Mouse (Mus musculus) olfactory bulb, adult 2 months (tissue): Measurements from ENCODE around the gene Myl12a.

Experiments used
- CTCF ChIP-seq: fragments of 200-500 bp; IDR thresholded peaks from 2 replicates; pipeline ENCODE4 v1.5.1; 2012; ENCODE audit warnings: low read depth, mild to moderate bottlenecking, low read length, moderate library complexity; ENCODE audit not compliant: insufficient read depth
- POLR2A ChIP-seq: fragments of 200-500 bp; IDR thresholded peaks from 2 replicates; pipeline ENCODE4 v1.6.1; 2012; ENCODE audit warnings: mild to moderate bottlenecking, low read depth, low read length, moderate library complexity; ENCODE audit not compliant: insufficient read depth

DNA sequence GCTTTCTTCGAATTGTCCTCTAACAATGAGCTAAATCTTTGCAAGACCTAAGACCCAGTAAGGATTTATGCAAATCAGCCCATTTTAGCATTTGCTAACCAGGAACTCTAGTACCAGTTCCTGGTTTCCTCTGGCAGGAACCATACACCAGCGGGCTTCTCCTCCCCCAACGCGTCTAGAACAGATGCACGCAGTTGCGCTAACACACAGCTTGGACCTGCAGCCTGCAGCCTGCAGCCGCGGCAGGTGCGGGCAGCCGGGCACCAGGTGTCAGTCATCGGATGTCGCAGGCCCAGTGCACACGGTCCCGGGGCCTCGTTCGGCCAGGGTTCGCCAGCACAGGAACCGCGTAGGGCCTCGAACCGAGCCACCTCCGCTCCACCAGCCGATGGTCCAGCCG lies 12.7 kb downstream of the Myl12a start:
- no peak for TF ChIP-seq POLR2A
- TF ChIP-seq CTCF, result no peak
